ENCODE assay signal across 9 mouse cellular contexts in genomic region chr2:38546222-38546621, GRCm38 (mm10). TPM values are rescaled to one million over a fixed set of nuclear protein-coding genes. Genes with fewer than 3 reads are reported as not detected.
DNase-seq lines count a peak whose midpoint lies in the region; ATAC-seq and TF ChIP-seq lines count a peak whose summit lies in the region.
"Had no signal": no experiment of that assay in that cellular context is flagged by ENCODE, and none has a peak within 500 bp of the region (broad histone marks: within the 10 kb centered on the region; RNA-seq: fewer than 3 reads in every experiment).

No protein-coding gene starts in this region.

- H3K4me1 ChIP-seq in forebrain, embryonic 13.5 days = peaks cover 33% of the 10 kb centered on the region
- H3K4me1 ChIP-seq in forebrain, postnatal 0 days (ENCODE audit: insufficient read depth) = no peaks in the 10 kb centered on the region
- H3K4me1 ChIP-seq in heart, embryonic 10.5 days = peaks cover 85% of the 10 kb centered on the region
- no peaks in the 10 kb centered on the region for H3K4me1 ChIP-seq in thymus, adult 2 months (replicated peaks; ENCODE audit: control insufficient read depth, insufficient read depth, low read length)

- no peak overlapping the region for H3K4me3 ChIP-seq in forebrain, embryonic 13.5 days
- no peak overlapping the region for H3K4me3 ChIP-seq in forebrain, postnatal 0 days (ENCODE audit: low read depth, low read length)
- H3K4me3 ChIP-seq in heart, embryonic 10.5 days = no peak overlapping the region
- H3K4me3 ChIP-seq in thymus, adult 2 months (ENCODE audit: control insufficient read depth, insufficient read depth, low read length) = no peak overlapping the region
- H3K4me3 ChIP-seq: erythroblast, embryonic 14.5 days had no signal

- H3K27ac ChIP-seq in forebrain, embryonic 13.5 days = peak overlapping the region; percentile 10; the same call in 1 of the 2 replicates
- no peak overlapping the region for H3K27ac ChIP-seq in forebrain, postnatal 0 days (ENCODE audit: low read depth, low read length)
- H3K27ac ChIP-seq in heart, embryonic 10.5 days = peak overlapping the region; percentile 76
- H3K27ac ChIP-seq in thymus, adult 2 months (ENCODE audit: control insufficient read depth, insufficient read depth, low read length) = no peak overlapping the region

- no peak for ATAC-seq in forebrain, embryonic 13.5 days
- ATAC-seq in forebrain, postnatal 0 days = no peak

- H3K9me3 ChIP-seq in forebrain, embryonic 13.5 days (replicated peaks) = no peaks in the 10 kb centered on the region
- H3K9me3 ChIP-seq in forebrain, postnatal 0 days (ENCODE audit: low read length) = no peaks in the 10 kb centered on the region
- H3K9me3 ChIP-seq in heart, embryonic 10.5 days = no peaks in the 10 kb centered on the region

- DNase-seq in forebrain, postnatal 0 days = no peak
- peak; percentile 77 for DNase-seq in adrenal gland, postnatal 10 days
- DNase-seq in heart, embryonic 10.5 days (ENCODE audit: low spot score) = peak; percentile 83
- peak; percentile 75 to 83 for DNase-seq in kidney, postnatal 4 days
- peak; percentile 76 for DNase-seq in yolk sac, embryonic 10.5 days (ENCODE audit: low spot score)
- DNase-seq in thymus, adult 2 months = no peak
- DNase-seq in left cerebral cortex, adult 9 months (ENCODE audit: low spot score in 2 of 2) = no peak

- no peak for TF ChIP-seq CTCF in forebrain, postnatal 0 days (IDR thresholded peaks at IDR 0.05; ENCODE audit: low read depth)
- TF ChIP-seq CTCF in thymus, adult 2 months (IDR thresholded peaks at IDR 0.05; ENCODE audit: borderline replicate concordance, control insufficient read depth, extremely low read depth, insufficient read depth, low read length, poor library complexity) = no peak

- WGBS in forebrain, embryonic 13.5 days = 21% methylated on average over 6 of the region's 6 CpGs
- 28% methylated on average over 6 of the region's 6 CpGs for WGBS in forebrain, postnatal 0 days
- 14% methylated on average over 6 of the region's 6 CpGs for WGBS in heart, embryonic 10.5 days
- 95% methylated on average over 6 of the region's 6 CpGs for WGBS in thymus, adult 2 months

- no peaks in the 10 kb centered on the region; the same call in 1 of the 2 replicates for H3K36me3 ChIP-seq in forebrain, embryonic 13.5 days (ENCODE audit: poor library complexity, severe bottlenecking)
- H3K36me3 ChIP-seq in forebrain, postnatal 0 days (ENCODE audit: insufficient read depth) = no peaks in the 10 kb centered on the region
- peaks cover 8% of the 10 kb centered on the region; the same call in 1 of the 2 replicates for H3K36me3 ChIP-seq in heart, embryonic 10.5 days
- H3K36me3 ChIP-seq in thymus, adult 2 months (ENCODE audit: control insufficient read depth, insufficient read depth, low read length) = no peaks in the 10 kb centered on the region

- H3K27me3 ChIP-seq in forebrain, embryonic 13.5 days = 0 out of 2 replicates have a peak, but pooled peaks cover 3% of the 10 kb centered on the region
- no peaks in the 10 kb centered on the region for H3K27me3 ChIP-seq in forebrain, postnatal 0 days (ENCODE audit: insufficient read depth, low read length)
- no peaks in the 10 kb centered on the region for H3K27me3 ChIP-seq in heart, embryonic 10.5 days (ENCODE audit: insufficient read depth, poor library complexity, severe bottlenecking)
- H3K27me3 ChIP-seq in thymus, adult 2 months (ENCODE audit: control insufficient read depth, insufficient read depth, low read length) = no peaks in the 10 kb centered on the region

- no peak for TF ChIP-seq POLR2A in thymus, adult 2 months (IDR thresholded peaks at IDR 0.05; ENCODE audit: control insufficient read depth, extremely low read depth, insufficient read depth, low read length, poor library complexity)

- H3K9ac ChIP-seq in forebrain, embryonic 13.5 days = no peak overlapping the region
- H3K9ac ChIP-seq in forebrain, postnatal 0 days = no peak overlapping the region

- no peak overlapping the region for H3K4me2 ChIP-seq in forebrain, embryonic 13.5 days
- H3K4me2 ChIP-seq in forebrain, postnatal 0 days (ENCODE audit: low read depth) = no peak overlapping the region

RNA-seq across cellular contexts. Expression of gene Nek6, which starts 34.8 kb away (rescaled TPM):
- 122 and 124 TPM in 2 replicates for polyA plus RNA-seq in forebrain, embryonic 13.5 days (2015; fragmentation: Nextera tagmentation; extraction: Ambion mirVana)
- total RNA-seq in forebrain, postnatal 0 days (2014; rRNA removed) = 19.7 and 21.0 TPM in 2 replicates
- polyA plus RNA-seq in forebrain, postnatal 0 days (2015; fragmentation: Nextera tagmentation; extraction: Ambion mirVana) = 59.6 and 69.3 TPM in 2 replicates
- total RNA-seq in adrenal gland, postnatal 10 days (2021) = 10 to 100 TPM; 18.9 to 19.4 TPM
- 74.7 and 90.1 TPM in 2 replicates for polyA plus RNA-seq in heart, embryonic 10.5 days (2016; fragmentation: Nextera tagmentation; extraction: Ambion mirVana)
- polyA plus RNA-seq in thymus, adult 2 months (2012; rRNA removed) = 12.4 and 17.2 TPM in 2 replicates

Comparison
In these comparisons a context has a peak if more than half of its experiments do, and no peak if none do; other contexts are left out.
1. H3K27ac ChIP-seq: peak in forebrain, embryonic 13.5 days (single experiment) and heart, embryonic 10.5 days (single experiment); none in forebrain, postnatal 0 days (single experiment) and thymus, adult 2 months (single experiment).
2. DNase-seq: peak in adrenal gland, postnatal 10 days (single experiment), heart, embryonic 10.5 days (single experiment), kidney, postnatal 4 days (2 of 2) and yolk sac, embryonic 10.5 days (single experiment); none in forebrain, postnatal 0 days (single experiment), thymus, adult 2 months (single experiment) and left cerebral cortex, adult 9 months (0 of 2).